Comparison of ENCODE assay signal across 8 mouse cellular contexts in genomic region chr15:88864270-88865030, GRCm38 (mm10). TPM values are rescaled to one million over a fixed set of nuclear protein-coding genes. Genes with fewer than 3 reads are reported as not detected.
A peak's percentile ranks its signal among the peaks of the same experiment; 100 is the strongest.
DNase-seq lines count a peak whose midpoint lies in the region; ATAC-seq and TF ChIP-seq lines count a peak whose summit lies in the region.

No protein-coding gene starts in this region.

- ATAC-seq in lung, embryonic 15.5 days (ENCODE audit: borderline replicate concordance, extremely low read depth, low FRiP score, low TSS enrichment): no peak; the same call in 1 of the 2 replicates
- no peak; the same call in 1 of the 2 replicates for ATAC-seq in forebrain, embryonic 16.5 days
- ATAC-seq in kidney, embryonic 16.5 days (ENCODE audit: low FRiP score, low TSS enrichment): peak; percentile 4; the same call in 1 of the 2 replicates
- peak; percentile 32 for ATAC-seq in midbrain, embryonic 13.5 days

- H3K4me2 ChIP-seq in lung, embryonic 15.5 days: peak overlapping the region; percentile 92
- H3K4me2 ChIP-seq in forebrain, embryonic 16.5 days (ENCODE audit: low read length): peak overlapping the region; percentile 85
- H3K4me2 ChIP-seq in kidney, embryonic 16.5 days (replicated peaks; ENCODE audit: low read depth, low read length): peak overlapping the region; percentile 90
- peak overlapping the region; percentile 85 for H3K4me2 ChIP-seq in midbrain, embryonic 13.5 days (replicated peaks)

- peak overlapping the region; percentile 96 for H3K9ac ChIP-seq in lung, embryonic 15.5 days
- peak overlapping the region; percentile 96 for H3K9ac ChIP-seq in forebrain, embryonic 16.5 days (replicated peaks; ENCODE audit: low read depth, low read length)
- H3K9ac ChIP-seq in kidney, embryonic 16.5 days (replicated peaks; ENCODE audit: low read length): peak overlapping the region; percentile 97
- peak overlapping the region; percentile 91 for H3K9ac ChIP-seq in midbrain, embryonic 13.5 days (replicated peaks)

- H3K4me1 ChIP-seq in lung, embryonic 15.5 days: peaks cover 54% of the 10 kb centered on the region
- H3K4me1 ChIP-seq in forebrain, embryonic 16.5 days (replicated peaks; ENCODE audit: control insufficient read depth, insufficient read depth, low read length): peaks cover 24% of the 10 kb centered on the region
- H3K4me1 ChIP-seq in kidney, embryonic 16.5 days (ENCODE audit: insufficient read depth, low read length): peaks cover 53% of the 10 kb centered on the region
- peaks cover 25% of the 10 kb centered on the region for H3K4me1 ChIP-seq in midbrain, embryonic 13.5 days (replicated peaks)

- WGBS in lung, embryonic 15.5 days: 24% methylated on average over 22 of the region's 22 CpGs
- 53% methylated on average over 22 of the region's 22 CpGs for WGBS in forebrain, embryonic 16.5 days
- WGBS in kidney, embryonic 16.5 days: 30% methylated on average over 22 of the region's 22 CpGs
- WGBS in midbrain, embryonic 13.5 days: 47% methylated on average over 22 of the region's 22 CpGs

- H3K27ac ChIP-seq in lung, embryonic 15.5 days: peak overlapping the region; percentile 98
- peak overlapping the region; percentile 99 for H3K27ac ChIP-seq in forebrain, embryonic 16.5 days (ENCODE audit: low read length)
- H3K27ac ChIP-seq in kidney, embryonic 16.5 days (ENCODE audit: low read length): peak overlapping the region; percentile 97
- H3K27ac ChIP-seq in midbrain, embryonic 13.5 days: peak overlapping the region; percentile 98

- H3K9me3 ChIP-seq in lung, embryonic 15.5 days: no peaks in the 10 kb centered on the region
- no peaks in the 10 kb centered on the region for H3K9me3 ChIP-seq in forebrain, embryonic 16.5 days (ENCODE audit: control insufficient read depth, low read length)
- no peaks in the 10 kb centered on the region for H3K9me3 ChIP-seq in kidney, embryonic 16.5 days (ENCODE audit: low read length)
- H3K9me3 ChIP-seq in midbrain, embryonic 13.5 days: no peaks in the 10 kb centered on the region

- peaks cover 23% of the 10 kb centered on the region for H3K36me3 ChIP-seq in lung, embryonic 15.5 days
- peaks cover 18% of the 10 kb centered on the region; the same call in 1 of the 2 replicates for H3K36me3 ChIP-seq in forebrain, embryonic 16.5 days (ENCODE audit: control insufficient read depth, insufficient read depth)
- H3K36me3 ChIP-seq in kidney, embryonic 16.5 days (ENCODE audit: insufficient read depth, low read length): peaks cover 25% of the 10 kb centered on the region
- H3K36me3 ChIP-seq in midbrain, embryonic 13.5 days: peaks cover 35% of the 10 kb centered on the region

- no peak for TF ChIP-seq POLR2A in brain, embryonic 14.5 days (IDR thresholded peaks at IDR 0.05; ENCODE audit: borderline replicate concordance, extremely low read depth, insufficient read depth, insufficient read length, poor library complexity, severe bottlenecking)

- peak overlapping the region; percentile 96 for H3K4me3 ChIP-seq in lung, embryonic 15.5 days
- peak overlapping the region; percentile 96 for H3K4me3 ChIP-seq in forebrain, embryonic 16.5 days (replicated peaks; ENCODE audit: low read length)
- peak overlapping the region; percentile 96 for H3K4me3 ChIP-seq in kidney, embryonic 16.5 days (ENCODE audit: low read length)
- peak overlapping the region; percentile 86 for H3K4me3 ChIP-seq in midbrain, embryonic 13.5 days (replicated peaks)

- no peaks in the 10 kb centered on the region for H3K27me3 ChIP-seq in lung, embryonic 15.5 days
- no peaks in the 10 kb centered on the region for H3K27me3 ChIP-seq in forebrain, embryonic 16.5 days (replicated peaks; ENCODE audit: control insufficient read depth, insufficient read depth, low read length)
- H3K27me3 ChIP-seq in kidney, embryonic 16.5 days (ENCODE audit: insufficient read depth, low read length): no peaks in the 10 kb centered on the region
- H3K27me3 ChIP-seq in midbrain, embryonic 13.5 days: no peaks in the 10 kb centered on the region

- 0 out of 2 replicates have a peak, but pooled peaks have one; percentile 2 for TF ChIP-seq CTCF in brain, embryonic 14.5 days (IDR thresholded peaks at IDR 0.05; ENCODE audit: borderline replicate concordance, extremely low read depth, insufficient read depth, insufficient read length)

- no peak for DNase-seq in lung, postnatal 14 days
- DNase-seq in brain, embryonic 14.5 days (ENCODE audit: low read depth): no peak
- DNase-seq in urinary bladder, adult 2 months (ENCODE audit: low spot score): no peak
- no peak for DNase-seq in right cerebral cortex, postnatal 14 days

RNA-seq across cellular contexts. Expression of gene Pim3, which starts 2.5 kb away (rescaled TPM):
- 65.9 and 70.3 TPM in 2 replicates for polyA plus RNA-seq in lung, embryonic 15.5 days (2015; fragmentation: Nextera tagmentation; extraction: Ambion mirVana)
- 14.7 and 18.5 TPM in 2 replicates for polyA plus RNA-seq in brain, embryonic 14.5 days (2012; rRNA removed)
- polyA plus RNA-seq in forebrain, embryonic 16.5 days (2015; fragmentation: Nextera tagmentation; extraction: Ambion mirVana): 58.2 and 70.7 TPM in 2 replicates
- 59.6 and 77.7 TPM in 2 replicates for polyA plus RNA-seq in kidney, embryonic 16.5 days (2015; fragmentation: Nextera tagmentation; extraction: Ambion mirVana)
- polyA plus RNA-seq in midbrain, embryonic 13.5 days (2015; fragmentation: Nextera tagmentation; extraction: Ambion mirVana): 42.0 and 47.6 TPM in 2 replicates
- 11.7 and 12.4 TPM in 2 replicates for polyA plus RNA-seq in urinary bladder, adult 2 months (2012; rRNA removed)

RNA-seq across cellular contexts. Expression of gene Creld2, which starts 45.0 kb away (rescaled TPM):
- polyA plus RNA-seq in lung, embryonic 15.5 days (2015; fragmentation: Nextera tagmentation; extraction: Ambion mirVana): 107 and 110 TPM in 2 replicates
- 41.8 and 48.8 TPM in 2 replicates for polyA plus RNA-seq in brain, embryonic 14.5 days (2012; rRNA removed)
- 57.3 and 60.4 TPM in 2 replicates for polyA plus RNA-seq in forebrain, embryonic 16.5 days (2015; fragmentation: Nextera tagmentation; extraction: Ambion mirVana)
- 118 and 133 TPM in 2 replicates for polyA plus RNA-seq in kidney, embryonic 16.5 days (2015; fragmentation: Nextera tagmentation; extraction: Ambion mirVana)
- 55.7 and 56.2 TPM in 2 replicates for polyA plus RNA-seq in midbrain, embryonic 13.5 days (2015; fragmentation: Nextera tagmentation; extraction: Ambion mirVana)
- polyA plus RNA-seq in urinary bladder, adult 2 months (2012; rRNA removed): 31.0 and 36.2 TPM in 2 replicates

RNA-seq across cellular contexts. Expression of gene Alg12, which starts 45.3 kb away (rescaled TPM):
- polyA plus RNA-seq in lung, embryonic 15.5 days (2015; fragmentation: Nextera tagmentation; extraction: Ambion mirVana): 11.7 and 14.4 TPM in 2 replicates
- polyA plus RNA-seq in brain, embryonic 14.5 days (2012; rRNA removed): 14.2 and 15.4 TPM in 2 replicates
- polyA plus RNA-seq in forebrain, embryonic 16.5 days (2015; fragmentation: Nextera tagmentation; extraction: Ambion mirVana): 6.6 and 8.8 TPM in 2 replicates
- polyA plus RNA-seq in kidney, embryonic 16.5 days (2015; fragmentation: Nextera tagmentation; extraction: Ambion mirVana): 15.7 and 16.9 TPM in 2 replicates
- 7.4 and 7.5 TPM in 2 replicates for polyA plus RNA-seq in midbrain, embryonic 13.5 days (2015; fragmentation: Nextera tagmentation; extraction: Ambion mirVana)
- polyA plus RNA-seq in urinary bladder, adult 2 months (2012; rRNA removed): 16.3 TPM in 2 replicates

Comparison
In these comparisons a context has a peak if more than half of its experiments do, and no peak if none do; other contexts are left out.
1. ATAC-seq: peak in kidney, embryonic 16.5 days (single experiment) and midbrain, embryonic 13.5 days (single experiment); none in lung, embryonic 15.5 days (single experiment) and forebrain, embryonic 16.5 days (single experiment).
2. Peak in every context shown above with its lines, with median percentiles within 50 percentile points of each other: H3K27ac ChIP-seq, H3K4me2 ChIP-seq, H3K4me3 ChIP-seq and H3K9ac ChIP-seq.